Comparison of ENCODE assay signal across 8 mouse cellular contexts in the genomic region with DNA sequence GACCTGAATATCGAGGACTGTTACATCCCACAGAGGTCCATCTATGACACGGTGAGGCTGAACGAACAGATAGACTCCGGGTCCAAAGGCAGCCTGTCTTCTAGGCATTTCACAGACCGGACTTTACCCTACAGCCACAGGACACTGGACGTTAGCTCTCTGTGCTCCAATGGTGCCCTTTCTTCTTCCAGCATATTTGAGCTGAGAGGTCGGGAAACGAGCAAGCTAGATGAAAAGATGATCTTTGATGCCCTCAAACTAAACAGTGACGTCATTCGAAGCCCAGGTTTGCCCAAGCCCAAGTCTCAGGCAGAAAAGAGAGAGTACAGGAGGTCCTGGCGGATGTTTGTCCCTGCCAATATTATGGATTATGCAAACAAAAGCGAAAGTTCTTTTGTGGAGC.
DNase-seq lines count a peak whose midpoint lies in the region; ATAC-seq and TF ChIP-seq lines count a peak whose summit lies in the region.

No protein-coding gene starts in this region.

- 83% methylated on average over 12 of the region's 12 CpGs for WGBS in limb, embryonic 13.5 days
- 81% methylated on average over 12 of the region's 12 CpGs for WGBS in limb, embryonic 10.5 days
- WGBS in hindbrain, embryonic 15.5 days, result 46% methylated on average over 12 of the region's 12 CpGs
- 55% methylated on average over 12 of the region's 12 CpGs for WGBS in liver, embryonic 16.5 days (ENCODE audit: insufficient replicate concordance)
- WGBS in stomach, embryonic 16.5 days, result 46% methylated on average over 12 of the region's 12 CpGs
- 42% methylated on average over 12 of the region's 12 CpGs for WGBS in cerebellum, adult 2 months

- no peaks in the 10 kb centered on the region for H3K9me3 ChIP-seq in limb, embryonic 13.5 days
- H3K9me3 ChIP-seq in limb, embryonic 10.5 days (replicated peaks), result no peaks in the 10 kb centered on the region
- H3K9me3 ChIP-seq in hindbrain, embryonic 15.5 days, result no peaks in the 10 kb centered on the region
- H3K9me3 ChIP-seq in liver, embryonic 16.5 days (replicated peaks; ENCODE audit: control insufficient read depth, low read length), result no peaks in the 10 kb centered on the region
- no peaks in the 10 kb centered on the region for H3K9me3 ChIP-seq in stomach, embryonic 16.5 days (replicated peaks; ENCODE audit: control insufficient read depth, low read length)

- H3K4me3 ChIP-seq in limb, embryonic 13.5 days, result peak overlapping the region; percentile 53
- H3K4me3 ChIP-seq in limb, embryonic 10.5 days, result no peak overlapping the region
- no peak overlapping the region for H3K4me3 ChIP-seq in hindbrain, embryonic 15.5 days
- peak overlapping the region; percentile 65 for H3K4me3 ChIP-seq in liver, embryonic 16.5 days (ENCODE audit: low read depth, low read length)
- H3K4me3 ChIP-seq in stomach, embryonic 16.5 days (replicated peaks; ENCODE audit: low read length), result peak overlapping the region; percentile 61
- H3K4me3 ChIP-seq in cerebellum, adult 2 months (replicated peaks; ENCODE audit: insufficient read depth, low read depth, low read length), result no peak overlapping the region

- H3K27me3 ChIP-seq in limb, embryonic 13.5 days, result peaks cover 8% of the 10 kb centered on the region; the same call in 1 of the 2 replicates
- peaks cover 15% of the 10 kb centered on the region; the same call in 1 of the 2 replicates for H3K27me3 ChIP-seq in limb, embryonic 10.5 days (ENCODE audit: low read depth, poor library complexity, severe bottlenecking)
- no peaks in the 10 kb centered on the region for H3K27me3 ChIP-seq in hindbrain, embryonic 15.5 days
- H3K27me3 ChIP-seq in liver, embryonic 16.5 days (ENCODE audit: control insufficient read depth, insufficient read depth, low read depth, low read length), result no peaks in the 10 kb centered on the region
- H3K27me3 ChIP-seq in stomach, embryonic 16.5 days (ENCODE audit: control insufficient read depth, insufficient read depth, low read length), result no peaks in the 10 kb centered on the region
- H3K27me3 ChIP-seq in cerebellum, adult 2 months (ENCODE audit: control insufficient read depth, insufficient read depth, low read length), result no peaks in the 10 kb centered on the region

- no peak for ATAC-seq in limb, embryonic 13.5 days (ENCODE audit: low FRiP score, low read depth)
- no peak for ATAC-seq in hindbrain, embryonic 15.5 days (ENCODE audit: low FRiP score, low read depth)
- peak; percentile 54; the same call in 1 of the 2 replicates for ATAC-seq in liver, embryonic 16.5 days (ENCODE audit: low read depth)
- ATAC-seq in stomach, embryonic 16.5 days (ENCODE audit: insufficient read depth, low FRiP score), result no peak

- no peak for TF ChIP-seq CTCF in cerebellum, adult 2 months (IDR thresholded peaks at IDR 0.05; ENCODE audit: borderline replicate concordance, insufficient read depth, low read depth, low read length)

- peaks cover 30% of the 10 kb centered on the region for H3K4me1 ChIP-seq in limb, embryonic 13.5 days
- H3K4me1 ChIP-seq in limb, embryonic 10.5 days, result peaks cover 17% of the 10 kb centered on the region
- peaks cover 34% of the 10 kb centered on the region for H3K4me1 ChIP-seq in hindbrain, embryonic 15.5 days (replicated peaks)
- peaks cover 14% of the 10 kb centered on the region for H3K4me1 ChIP-seq in liver, embryonic 16.5 days (ENCODE audit: control insufficient read depth, low read depth, low read length)
- H3K4me1 ChIP-seq in stomach, embryonic 16.5 days (ENCODE audit: control insufficient read depth, insufficient read depth, low read length), result peaks cover 13% of the 10 kb centered on the region
- H3K4me1 ChIP-seq in cerebellum, adult 2 months (ENCODE audit: control insufficient read depth, insufficient read depth, low read length), result peaks cover 4% of the 10 kb centered on the region

- no peak overlapping the region for H3K27ac ChIP-seq in limb, embryonic 13.5 days
- no peak overlapping the region for H3K27ac ChIP-seq in limb, embryonic 10.5 days
- no peak overlapping the region for H3K27ac ChIP-seq in hindbrain, embryonic 15.5 days (replicated peaks)
- H3K27ac ChIP-seq in liver, embryonic 16.5 days (ENCODE audit: low read length), result peak overlapping the region; percentile 35; the same call in 1 of the 2 replicates
- H3K27ac ChIP-seq in stomach, embryonic 16.5 days (ENCODE audit: low read length), result no peak overlapping the region
- H3K27ac ChIP-seq in cerebellum, adult 2 months (ENCODE audit: insufficient read depth, low read length), result no peak overlapping the region

- peak overlapping the region; percentile 88 for H3K4me2 ChIP-seq in limb, embryonic 13.5 days (replicated peaks)
- H3K4me2 ChIP-seq in hindbrain, embryonic 15.5 days, result peak overlapping the region; percentile 67; the same call in 1 of the 2 replicates
- H3K4me2 ChIP-seq in liver, embryonic 16.5 days (ENCODE audit: low read depth, low read length), result peak overlapping the region; percentile 77
- H3K4me2 ChIP-seq in stomach, embryonic 16.5 days (ENCODE audit: low read depth, low read length), result peak overlapping the region; percentile 78

- no peak for TF ChIP-seq POLR2A in cerebellum, adult 2 months (IDR thresholded peaks at IDR 0.05; ENCODE audit: borderline replicate concordance, insufficient read depth, low read length)

- no peak overlapping the region for H3K9ac ChIP-seq in limb, embryonic 13.5 days
- no peak overlapping the region for H3K9ac ChIP-seq in hindbrain, embryonic 15.5 days
- H3K9ac ChIP-seq in liver, embryonic 16.5 days (ENCODE audit: low read depth, low read length), result no peak overlapping the region; the same call in 1 of the 2 replicates
- H3K9ac ChIP-seq in stomach, embryonic 16.5 days (ENCODE audit: low read length), result peak overlapping the region; percentile 60; the same call in 1 of the 2 replicates

- DNase-seq in limb, embryonic 10.5 days (ENCODE audit: low spot score), result no peak
- no peak for DNase-seq in cerebellum, adult 2 months
- no peak for DNase-seq in adrenal gland, adult 2 months
- DNase-seq in urinary bladder, postnatal 10 days (ENCODE audit: low spot score), result no peak

- H3K36me3 ChIP-seq in limb, embryonic 13.5 days, result peaks cover 8% of the 10 kb centered on the region
- H3K36me3 ChIP-seq in limb, embryonic 10.5 days, result no peaks in the 10 kb centered on the region
- H3K36me3 ChIP-seq in hindbrain, embryonic 15.5 days, result peaks cover 3% of the 10 kb centered on the region
- H3K36me3 ChIP-seq in liver, embryonic 16.5 days (ENCODE audit: control insufficient read depth, insufficient read depth), result no peaks in the 10 kb centered on the region
- H3K36me3 ChIP-seq in stomach, embryonic 16.5 days (ENCODE audit: control insufficient read depth, insufficient read depth, low read length), result no peaks in the 10 kb centered on the region

Comparison
In these comparisons a context has a peak if more than half of its experiments do, and no peak if none do; other contexts are left out.
1. H3K4me3 ChIP-seq: peak in limb, embryonic 13.5 days (single experiment), liver, embryonic 16.5 days (single experiment) and stomach, embryonic 16.5 days (single experiment); none in limb, embryonic 10.5 days (single experiment), hindbrain, embryonic 15.5 days (single experiment) and cerebellum, adult 2 months (single experiment).
2. Peak in every context shown above with its lines, with median percentiles within 50 percentile points of each other: H3K4me2 ChIP-seq.